Mouse (Mus musculus): ENCODE measurements around the gene Wdr6. TPM values are rescaled to one million over a fixed set of nuclear protein-coding genes. Genes with fewer than 3 reads are reported as not detected.

Gene Wdr6
- polyA plus RNA-seq, 1 experiment from 2014 or later = 95.0 TPM

- 90% methylated on average over 16 of the region's 16 CpGs for WGBS
- Histone ChIP-seq H3K36me3 (peaks cover 55% of the 10 kb centered on the region), H3K27me3 (no peaks in the 10 kb centered on the region), H3K4me2 (no peak overlapping the region), H3K9ac (no peak overlapping the region), H3K4me1 (peaks cover 55% of the 10 kb centered on the region), H3K9me3 (no peaks in the 10 kb centered on the region), H3K27ac (no peak overlapping the region), H3K4me3 (no peak overlapping the region)
- ATAC-seq (ENCODE audit: insufficient number of reproducible peaks, low FRiP score, low TSS enrichment, low read depth) = no peak
These were observed 7.1 kb downstream of the Wdr6 start for GRCm38 (mm10) chr9:108571401-108571973.

DNA sequence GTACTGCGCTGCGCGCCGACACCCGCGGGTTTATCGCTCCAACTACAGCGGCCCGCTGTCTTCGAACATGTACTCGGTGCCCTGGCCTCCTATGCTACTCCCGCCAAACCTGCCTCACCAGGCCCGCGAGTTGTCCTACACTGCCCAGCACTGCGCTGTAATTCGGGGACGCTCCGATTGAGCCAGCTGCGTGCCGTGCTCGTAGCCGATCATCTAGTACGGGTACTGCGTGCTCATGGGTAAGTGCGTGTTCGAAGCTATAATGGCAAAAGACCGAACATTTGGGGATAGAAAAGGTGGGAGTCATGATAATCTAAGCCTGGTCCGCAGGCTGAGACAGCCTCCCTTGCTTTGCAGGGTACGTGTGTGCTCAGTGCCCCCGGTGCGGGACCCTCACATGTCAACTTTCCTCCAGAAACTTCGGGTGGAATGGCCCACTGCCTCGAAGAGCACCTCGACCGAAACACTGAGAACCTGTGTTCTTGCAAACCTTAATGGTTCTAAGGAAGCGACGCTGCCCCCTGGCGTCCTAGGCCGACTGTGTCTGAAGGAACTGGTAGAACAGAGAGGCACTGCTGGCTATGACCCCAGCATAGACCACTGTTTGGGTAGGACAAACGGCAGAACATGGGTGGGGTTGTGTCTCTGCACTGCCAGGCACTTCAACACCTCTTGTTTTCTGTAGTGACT is 8.2 kb downstream of the Wdr6 start:
- Histone ChIP-seq H3K4me2 (peak overlapping the region; percentile 98), H3K4me3 (peak overlapping the region; percentile 63), H3K27me3 (no peaks in the 10 kb centered on the region), H3K9ac (peak overlapping the region; percentile 55), H3K36me3 (peaks cover 52% of the 10 kb centered on the region), H3K9me3 (no peaks in the 10 kb centered on the region), H3K27ac (peak overlapping the region; percentile 75), H3K4me1 (peaks cover 53% of the 10 kb centered on the region)
- 1% methylated on average over 40 of the region's 40 CpGs for WGBS
- no peak for ATAC-seq (ENCODE audit: insufficient number of reproducible peaks, low FRiP score, low TSS enrichment, low read depth)

DNA sequence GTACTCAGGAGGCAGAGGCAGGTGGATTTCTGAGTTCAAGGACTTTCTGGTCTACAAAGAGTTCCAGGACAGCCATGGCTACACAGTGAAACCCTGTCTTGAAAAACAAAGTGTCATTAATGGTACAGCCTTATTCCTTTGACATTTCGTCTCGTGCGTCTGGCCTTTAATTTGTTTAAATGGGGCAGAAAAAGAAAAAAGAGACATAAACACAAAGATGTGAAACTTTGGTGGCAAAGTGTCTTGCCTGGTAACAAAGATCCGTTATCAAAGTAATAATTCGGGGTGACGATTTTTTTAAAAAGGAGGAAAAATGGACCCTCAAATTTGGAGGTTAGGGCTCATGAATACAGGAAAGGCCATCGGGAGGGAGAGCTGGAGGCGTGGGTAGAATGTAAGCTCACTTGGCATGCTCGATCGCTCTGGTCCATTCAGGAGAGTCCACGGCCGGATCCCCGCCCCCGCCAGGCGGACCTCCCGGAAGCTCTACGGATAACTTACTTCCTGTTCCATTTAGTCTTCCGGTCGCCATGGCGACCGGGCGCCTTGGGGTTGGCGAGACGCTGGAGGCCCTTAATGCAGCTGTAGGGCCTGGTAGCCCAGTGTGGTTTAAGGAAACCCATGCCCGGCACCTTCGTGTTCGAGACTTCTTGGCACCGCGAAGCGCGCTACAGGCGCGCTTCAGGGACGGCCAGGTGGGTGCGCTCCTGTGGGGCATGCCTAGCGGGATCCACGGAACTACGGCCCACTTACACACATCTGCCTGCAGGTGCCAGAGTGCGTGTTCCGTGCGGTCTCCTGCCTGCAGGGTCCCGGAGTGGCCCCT is 8.9 kb downstream of the Wdr6 start, which contains the start of gene Dalrd3:
Gene Dalrd3, plus strand, starts transcription at position 506 of the 826 bp plus-strand sequence.
- 6% methylated on average over 42 of the region's 42 CpGs for WGBS
- Histone ChIP-seq H3K27ac (peak within 1 kb of the TSS; percentile 96), H3K4me1 (peaks cover 50% of the 10 kb centered on the region), H3K4me2 (peak within 1 kb of the TSS; percentile 98), H3K9me3 (no peaks in the 10 kb centered on the region), H3K27me3 (no peaks in the 10 kb centered on the region), H3K36me3 (peaks cover 52% of the 10 kb centered on the region), H3K9ac (peak within 1 kb of the TSS; percentile 55), H3K4me3 (peak within 1 kb of the TSS; percentile 63)
- peak; percentile 55 for ATAC-seq (ENCODE audit: insufficient number of reproducible peaks, low FRiP score, low TSS enrichment, low read depth)

DNA sequence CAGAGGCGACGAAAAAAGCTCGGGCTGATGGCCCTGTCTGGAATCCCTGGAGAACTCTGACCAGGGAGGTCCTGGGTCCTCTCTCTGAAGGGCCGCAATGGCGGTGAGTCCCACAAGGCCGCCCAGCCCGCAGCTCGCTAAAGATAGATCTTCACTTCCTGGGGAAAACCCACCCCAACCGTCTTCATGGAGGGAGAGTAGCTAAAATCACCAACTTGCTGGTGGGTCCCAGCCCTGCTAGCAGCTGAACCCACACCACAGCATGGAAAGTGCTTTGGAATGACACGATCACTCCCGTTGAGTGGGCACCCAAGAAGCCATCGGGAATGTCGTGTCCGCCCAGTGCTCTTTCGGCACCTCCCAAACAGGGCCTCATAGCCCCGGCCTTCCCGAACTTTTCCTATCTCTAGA is 10.0 kb downstream of the Wdr6 start:
- H3K27ac ChIP-seq = peak overlapping the region; percentile 96
- peak overlapping the region; percentile 98 for H3K4me2 ChIP-seq
- no peak for ATAC-seq (ENCODE audit: insufficient number of reproducible peaks, low FRiP score, low TSS enrichment, low read depth)
- peaks cover 52% of the 10 kb centered on the region for H3K36me3 ChIP-seq
- 77% methylated on average over 17 of the region's 17 CpGs for WGBS
- H3K27me3 ChIP-seq = no peaks in the 10 kb centered on the region
- H3K4me3 ChIP-seq = peak overlapping the region; percentile 74; the same call in 1 of the 2 replicates
- no peaks in the 10 kb centered on the region for H3K9me3 ChIP-seq
- no peak overlapping the region for H3K9ac ChIP-seq
- H3K4me1 ChIP-seq = peaks cover 42% of the 10 kb centered on the region

DNA sequence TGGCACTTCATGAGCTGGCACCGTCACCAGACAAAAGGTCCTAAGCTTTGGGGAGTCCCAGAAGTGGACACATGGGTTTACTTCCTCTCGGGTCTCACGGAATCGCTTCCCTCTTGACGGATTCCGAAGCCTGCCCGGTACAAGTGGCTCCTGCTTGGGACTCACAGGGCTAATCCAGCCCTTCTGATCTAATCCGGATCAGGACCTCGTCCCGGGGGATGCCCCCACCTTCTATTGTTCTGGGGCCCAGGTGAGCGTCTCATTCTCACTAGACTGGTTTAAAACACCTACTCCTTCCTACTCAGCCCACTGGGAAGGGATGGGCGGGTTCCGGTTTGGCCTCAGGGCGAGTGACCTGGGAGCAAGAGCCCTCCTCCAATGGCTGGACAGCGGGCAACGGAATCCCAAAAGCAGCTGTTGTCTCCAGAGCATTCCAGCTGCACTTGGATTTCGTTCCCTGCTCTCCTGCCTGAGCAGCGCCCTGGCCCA is 10.6 kb downstream of the Wdr6 start:
- H3K4me3 ChIP-seq = peak overlapping the region; percentile 74
- H3K9ac ChIP-seq = peak overlapping the region; percentile 67
- H3K4me2 ChIP-seq = peak overlapping the region; percentile 98
- H3K9me3 ChIP-seq = no peaks in the 10 kb centered on the region
- H3K36me3 ChIP-seq = peaks cover 51% of the 10 kb centered on the region
- peaks cover 42% of the 10 kb centered on the region for H3K4me1 ChIP-seq
- 15% methylated on average over 18 of the region's 18 CpGs for WGBS
- no peak for ATAC-seq (ENCODE audit: insufficient number of reproducible peaks, low FRiP score, low TSS enrichment, low read depth)
- H3K27ac ChIP-seq = peak overlapping the region; percentile 96
- no peaks in the 10 kb centered on the region for H3K27me3 ChIP-seq

DNA sequence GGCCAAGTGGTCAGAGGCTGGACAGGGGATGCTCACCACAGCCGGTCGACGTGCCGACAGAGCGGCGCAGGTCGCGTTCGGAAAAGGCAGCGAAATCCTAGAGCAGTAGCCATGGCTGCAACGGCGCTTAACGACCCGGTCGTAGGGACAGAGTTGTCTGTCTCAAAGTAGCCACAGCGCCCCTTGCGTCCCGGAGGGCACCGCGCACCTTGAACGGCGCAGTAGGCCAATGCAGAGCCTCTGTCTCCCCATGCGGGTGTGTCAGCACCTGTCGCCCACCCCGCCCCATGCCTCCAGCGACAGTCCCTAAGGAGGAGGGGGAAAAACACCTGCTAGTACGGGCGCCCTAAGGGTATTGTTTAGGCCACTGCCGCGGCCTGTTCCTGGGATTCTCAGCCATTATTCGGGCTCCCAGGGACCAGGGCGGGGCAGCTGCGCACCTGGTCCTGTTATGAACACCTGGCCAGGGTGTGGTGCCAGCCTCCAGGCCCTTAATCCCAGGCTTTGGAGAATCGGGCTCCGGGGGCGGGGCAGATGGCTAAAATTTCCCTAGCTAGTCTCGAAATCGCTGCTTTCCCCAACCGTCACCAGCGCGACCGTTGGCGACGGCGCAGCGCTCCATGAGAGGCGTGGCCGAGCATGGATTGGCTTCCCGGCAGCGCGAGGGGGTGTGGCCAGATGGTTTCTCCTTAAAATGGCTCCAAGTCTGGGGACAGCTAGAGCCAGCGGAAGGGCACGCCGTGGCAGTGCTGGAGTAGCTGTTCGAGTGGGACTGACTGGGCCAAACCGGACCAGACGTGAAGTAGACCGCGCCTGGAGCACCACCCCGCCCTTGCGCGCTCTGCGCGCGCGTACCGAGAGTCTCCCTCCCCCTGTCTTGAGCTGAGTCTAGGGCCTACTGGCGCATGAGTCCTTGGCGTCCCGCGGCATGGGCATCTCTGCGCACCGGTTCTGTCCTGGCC is 11.4 kb downstream of the Wdr6 start, which contains the start of gene Ndufaf3:
Gene Ndufaf3, minus strand, starts transcription at position 620 of the 962 bp plus-strand sequence.
- H3K4me1 ChIP-seq = peaks cover 42% of the 10 kb centered on the region

DNA sequence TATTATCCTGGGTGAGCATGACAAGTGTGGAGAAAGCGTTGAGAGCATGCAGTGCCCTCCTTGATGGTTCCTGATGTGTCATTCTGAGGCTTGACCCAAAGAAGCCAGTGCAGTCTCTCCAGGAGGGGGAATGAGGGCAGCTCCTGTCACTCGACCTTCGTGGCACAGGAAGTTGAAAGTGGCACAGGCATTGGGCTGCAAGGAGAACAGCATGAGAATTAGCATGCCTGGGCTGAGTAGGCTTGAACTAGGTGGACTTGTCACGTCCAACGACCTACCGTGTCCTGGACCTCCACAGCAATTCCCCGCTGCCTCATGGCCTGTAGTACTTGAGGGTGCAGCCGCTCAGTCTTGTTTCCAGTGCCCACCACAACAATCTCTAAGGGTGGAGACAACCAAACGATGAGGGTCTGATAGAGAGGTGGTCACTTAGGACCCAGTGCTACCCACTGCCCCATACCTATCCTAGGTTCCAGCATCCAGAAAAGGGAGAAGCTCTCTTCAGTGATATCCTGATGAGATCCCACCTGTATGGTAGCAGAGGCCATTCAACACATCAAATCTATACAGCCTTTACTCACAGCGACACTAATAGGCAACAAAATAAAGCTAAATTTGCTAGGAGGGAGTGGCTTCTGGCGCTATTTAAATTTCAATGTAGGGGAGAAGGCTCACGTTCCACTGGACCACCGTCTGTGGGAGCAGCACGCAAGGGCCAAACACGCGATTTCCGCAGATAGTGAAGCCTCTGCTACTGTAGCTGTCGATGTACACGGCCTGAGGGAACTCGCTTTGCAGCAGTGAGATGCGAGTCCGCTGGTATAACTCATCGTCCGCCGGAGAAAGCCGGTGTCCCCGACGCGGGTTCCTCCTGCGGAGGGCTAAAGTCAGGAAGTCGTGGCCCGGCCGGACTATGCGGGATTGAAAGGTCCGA is 12.4 kb downstream of the Wdr6 start:
- peak overlapping the region; percentile 77 for H3K9ac ChIP-seq
- no peaks in the 10 kb centered on the region for H3K27me3 ChIP-seq
- ATAC-seq (ENCODE audit: insufficient number of reproducible peaks, low FRiP score, low TSS enrichment, low read depth) = no peak
- H3K9me3 ChIP-seq = no peaks in the 10 kb centered on the region
- H3K4me1 ChIP-seq = peaks cover 50% of the 10 kb centered on the region
- 13% methylated on average over 35 of the region's 35 CpGs for WGBS
- H3K4me3 ChIP-seq = peak overlapping the region; percentile 74
- peaks cover 44% of the 10 kb centered on the region for H3K36me3 ChIP-seq
- peak overlapping the region; percentile 96 for H3K27ac ChIP-seq
- H3K4me2 ChIP-seq = peak overlapping the region; percentile 98

More for the DNA sequence above, 11.4 kb downstream of the Wdr6 start, which contains the start of gene Ndufaf3:
- Histone ChIP-seq H3K9ac (peak within 1 kb of the TSS; percentile 77), H3K27me3 (no peaks in the 10 kb centered on the region), H3K4me2 (peak within 1 kb of the TSS; percentile 98), H3K36me3 (peaks cover 50% of the 10 kb centered on the region), H3K4me3 (peak within 1 kb of the TSS; percentile 74), H3K9me3 (no peaks in the 10 kb centered on the region), H3K27ac (peak within 1 kb of the TSS; percentile 96)
- under 1% methylated on average over 73 of the region's 73 CpGs for WGBS
- ATAC-seq (ENCODE audit: insufficient number of reproducible peaks, low FRiP score, low TSS enrichment, low read depth) = peak; percentile 84

GRCm38 (mm10) chr9:108564131-108564530 is 14.4 kb downstream of the Wdr6 start:
- no peak overlapping the region for H3K27ac ChIP-seq
- H3K4me1 ChIP-seq = peaks cover 34% of the 10 kb centered on the region
- H3K36me3 ChIP-seq = peaks cover 44% of the 10 kb centered on the region
- no peak overlapping the region for H3K4me2 ChIP-seq
- H3K9ac ChIP-seq = no peak overlapping the region
- no peaks in the 10 kb centered on the region for H3K9me3 ChIP-seq
- no peaks in the 10 kb centered on the region for H3K27me3 ChIP-seq
- ATAC-seq (ENCODE audit: insufficient number of reproducible peaks, low FRiP score, low TSS enrichment, low read depth) = no peak
- no peak overlapping the region for H3K4me3 ChIP-seq
- 82% methylated on average over 7 of the region's 7 CpGs for WGBS

DNA sequence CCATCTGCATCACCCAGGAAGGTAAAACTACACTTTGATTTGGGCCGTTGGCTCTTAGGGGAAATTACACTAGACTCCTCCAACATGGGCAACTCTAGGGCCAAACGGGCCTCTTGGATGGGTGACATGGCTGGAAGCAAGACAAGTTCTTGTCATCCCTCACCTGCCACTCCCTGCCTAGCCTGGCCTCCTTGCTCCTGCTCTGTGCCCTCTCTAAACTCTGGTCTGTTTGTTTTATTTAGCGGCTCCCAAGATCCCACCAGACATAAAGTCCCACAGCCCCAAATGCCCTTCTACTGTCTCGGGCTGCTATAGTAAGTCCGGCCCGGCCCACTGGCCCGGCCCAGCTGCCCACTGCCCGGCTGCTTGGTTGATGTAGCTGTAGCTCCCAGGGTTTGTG is 14.9 kb downstream of the Wdr6 start:
- WGBS = 93% methylated on average over 8 of the region's 8 CpGs
- no peak for ATAC-seq (ENCODE audit: insufficient number of reproducible peaks, low FRiP score, low TSS enrichment, low read depth)
- no peaks in the 10 kb centered on the region for H3K27me3 ChIP-seq
- H3K4me3 ChIP-seq = no peak overlapping the region
- peaks cover 49% of the 10 kb centered on the region for H3K36me3 ChIP-seq
- H3K9ac ChIP-seq = no peak overlapping the region
- H3K9me3 ChIP-seq = no peaks in the 10 kb centered on the region
- no peak overlapping the region for H3K4me2 ChIP-seq
- H3K27ac ChIP-seq = no peak overlapping the region
- peaks cover 29% of the 10 kb centered on the region for H3K4me1 ChIP-seq

- H3K4me3 ChIP-seq = peak within 1 kb of the TSS; percentile 47
- H3K4me1 ChIP-seq = peaks cover 10% of the 10 kb centered on the region
- peaks cover 74% of the 10 kb centered on the region for H3K36me3 ChIP-seq
- WGBS = under 1% methylated on average over 53 of the region's 53 CpGs
- peak within 1 kb of the TSS; percentile 83 for H3K27ac ChIP-seq
- ATAC-seq (ENCODE audit: insufficient number of reproducible peaks, low FRiP score, low TSS enrichment, low read depth) = peak; percentile 98
- peak within 1 kb of the TSS; percentile 65 for H3K9ac ChIP-seq
- H3K27me3 ChIP-seq = no peaks in the 10 kb centered on the region
- H3K9me3 ChIP-seq = no peaks in the 10 kb centered on the region
- H3K4me2 ChIP-seq = peak within 1 kb of the TSS; percentile 61
These were observed 18.2 kb downstream of the Wdr6 start, which contains the start of gene Impdh2 for GRCm38 (mm10) chr9:108560227-108560841. Impdh2 (plus strand) TSS chr9:108560286.
